Mouse (Mus musculus) CH12.LX (cell line): ENCODE measurements around the gene Zdhhc24. TPM values are rescaled to one million over a fixed set of nuclear protein-coding genes. Genes with fewer than 3 reads are reported as not detected.

Experiments
- DNase-seq: peaks from one replicate; pipeline ENCODE4 v3.0.0-alpha.2; 2013; ENCODE audit errors: extremely low read depth
- H3K27ac ChIP-seq: 2 replicates; pipeline ENCODE4 v1.5.1; 2012; ENCODE audit warnings: low read depth, mild to moderate bottlenecking, control low read depth, moderate library complexity; ENCODE audit not compliant: insufficient read depth
- H3K27me3 ChIP-seq: replicated peaks from 2 replicates; pipeline ENCODE3; 2012; ENCODE audit warnings: inconsistent platforms
- H3K36me3 ChIP-seq, 2 experiments: replicated peaks in 1 of 2; 2 replicates each; pipeline versions ENCODE3 to v1.6.1; 2012; ENCODE audit warnings: inconsistent platforms in 1 of 2, low read length in 1 of 2, mild to moderate bottlenecking in 1 of 2, mixed read lengths in 1 of 2, moderate library complexity in 1 of 2; ENCODE audit not compliant: control insufficient read depth in 1 of 2, insufficient read depth in 1 of 2
- H3K4me1 ChIP-seq, 2 experiments: 2 replicates each; pipeline ENCODE4 v1.6.1; 2012; ENCODE audit warnings: inconsistent platforms in 1 of 2, moderate library complexity in 1 of 2; ENCODE audit not compliant: insufficient read depth in 2 of 2, control insufficient read depth in 1 of 2
- H3K4me2 ChIP-seq: 2 replicates; pipeline ENCODE4 v1.6.1; 2012; ENCODE audit warnings: low read depth, mild to moderate bottlenecking, control low read depth; ENCODE audit not compliant: poor library complexity, insufficient read depth, severe bottlenecking
- H3K4me3 ChIP-seq, 3 experiments: fragments of 150-350 bp in 1 of 3; sonication (generic) in 1 of 3; replicated peaks in 1 of 3; 2 replicates each; pipeline versions ENCODE3 to v1.5.1; 2011 to 2012; ENCODE audit warnings: low read depth in 2 of 3, low read length in 2 of 3, mild to moderate bottlenecking in 2 of 3, moderate library complexity in 2 of 3, control low read depth in 1 of 3, improper control_type of control experiment in 1 of 3, inconsistent platforms in 1 of 3, mixed read lengths in 1 of 3; ENCODE audit not compliant: poor library complexity in 1 of 3
- H3K79me2 ChIP-seq: replicated peaks from 2 replicates; pipeline ENCODE4 v1.6.1; 2012; ENCODE audit warnings: mild to moderate bottlenecking, moderate library complexity; ENCODE audit not compliant: control insufficient read depth, poor library complexity, insufficient read depth, severe bottlenecking; ENCODE audit errors: extremely low read depth
- H3K9ac ChIP-seq: 2 replicates; pipeline ENCODE4 v1.6.1; 2012; ENCODE audit warnings: low read depth, mild to moderate bottlenecking, control low read depth, moderate library complexity; ENCODE audit not compliant: insufficient read depth
- H3K9me3 ChIP-seq: replicated peaks from 2 replicates; pipeline ENCODE3; 2012; ENCODE audit warnings: low read length, inconsistent platforms, mixed read lengths
- CHD1 ChIP-seq: IDR thresholded peaks from 2 replicates; pipeline ENCODE4 v1.6.1; 2012; ENCODE audit warnings: low read depth, low read length, improper control_type of control experiment, inconsistent platforms
- CHD2 ChIP-seq: IDR thresholded peaks from 2 replicates; pipeline ENCODE4 v1.6.1; 2011; ENCODE audit warnings: low read length, improper control_type of control experiment
- CTCF ChIP-seq, 2 experiments: IDR thresholded peaks in 1 of 2; conservative IDR thresholded peaks in 1 of 2; 2 replicates each; pipeline ENCODE4 v1.5.1; 2011 to 2012; ENCODE audit warnings: low read depth in 2 of 2, low read length in 2 of 2, improper control_type of control experiment in 1 of 2, inconsistent platforms in 1 of 2, mild to moderate bottlenecking in 1 of 2, moderate library complexity in 1 of 2
- E2F4 ChIP-seq: IDR thresholded peaks from 2 replicates; pipeline ENCODE4 v1.6.1; 2011; ENCODE audit warnings: low read depth, low read length, improper control_type of control experiment; ENCODE audit not compliant: insufficient replicate concordance
- ELF1 ChIP-seq: IDR thresholded peaks from 2 replicates; pipeline ENCODE4 v1.6.1; 2014; ENCODE audit warnings: low read depth, mild to moderate bottlenecking, inconsistent platforms, low read length, improper control_type of control experiment
- GABPA ChIP-seq: IDR thresholded peaks from 2 replicates; pipeline ENCODE4 v1.6.1; 2012; ENCODE audit warnings: low read depth, low read length, improper control_type of control experiment, inconsistent platforms; ENCODE audit not compliant: insufficient replicate concordance
- JUN ChIP-seq: IDR thresholded peaks from 2 replicates; pipeline ENCODE4 v1.6.1; 2011; ENCODE audit warnings: low read depth, mild to moderate bottlenecking, low read length, improper control_type of control experiment, moderate library complexity; ENCODE audit not compliant: insufficient read depth
- MAX ChIP-seq: IDR thresholded peaks from 2 replicates; pipeline ENCODE4 v1.6.1; 2011; ENCODE audit warnings: low read length, improper control_type of control experiment
- MEF2A ChIP-seq: IDR thresholded peaks from 2 replicates; pipeline ENCODE4 v1.6.1; 2014; ENCODE audit warnings: low read depth, mild to moderate bottlenecking, inconsistent platforms, low read length, improper control_type of control experiment, borderline replicate concordance
- MXI1 ChIP-seq: IDR thresholded peaks from 2 replicates; pipeline ENCODE4 v1.6.1; 2011; ENCODE audit warnings: mild to moderate bottlenecking, low read depth, low read length, improper control_type of control experiment
- MYC ChIP-seq: IDR thresholded peaks from 2 replicates; pipeline ENCODE4 v1.6.1; 2011; ENCODE audit warnings: low read depth, mild to moderate bottlenecking, improper control_type of control experiment, low read length
- NELFE ChIP-seq: IDR thresholded peaks from 2 replicates; pipeline ENCODE4 v1.6.1; 2011; ENCODE audit warnings: low read depth, low read length, improper control_type of control experiment
- NRF1 ChIP-seq: IDR thresholded peaks from 2 replicates; pipeline ENCODE4 v1.6.1; 2014; ENCODE audit warnings: low read depth, mild to moderate bottlenecking, inconsistent platforms, low read length, improper control_type of control experiment, moderate library complexity
- PAX5 ChIP-seq: IDR thresholded peaks from 2 replicates; pipeline ENCODE4 v1.6.1; 2012; ENCODE audit warnings: low read length, inconsistent platforms, mixed read lengths
- POLR2A ChIP-seq: IDR thresholded peaks from 2 replicates; pipeline ENCODE4 v1.6.1; 2011; ENCODE audit warnings: low read depth, mild to moderate bottlenecking, improper control_type of control experiment, low read length
- POLR2AphosphoS2 ChIP-seq: IDR thresholded peaks from 2 replicates; pipeline ENCODE4 v1.6.1; 2011; ENCODE audit warnings: low read depth, low read length, improper control_type of control experiment
- RCOR1 ChIP-seq: conservative IDR thresholded peaks from 2 replicates; pipeline ENCODE4 v1.6.1; 2012; ENCODE audit warnings: low read depth, mild to moderate bottlenecking, inconsistent platforms, low read length, improper control_type of control experiment
- TBP ChIP-seq: conservative IDR thresholded peaks from 2 replicates; pipeline ENCODE4 v1.6.1; 2011; ENCODE audit warnings: low read depth, low read length, improper control_type of control experiment
- TCF12 ChIP-seq: IDR thresholded peaks from 2 replicates; pipeline ENCODE4 v1.6.1; 2014; ENCODE audit warnings: low read depth, mild to moderate bottlenecking, inconsistent platforms, low read length, improper control_type of control experiment
- USF2 ChIP-seq: conservative IDR thresholded peaks from 2 replicates; pipeline ENCODE4 v1.6.1; 2011; ENCODE audit warnings: low read depth, low read length, improper control_type of control experiment
- dilution Hi-C: fragments of 300-500 bp; cut with MboI; formaldehyde crosslinking; loops from 2 replicates; pipeline ENCODE4 v1.14.3; 2020; ENCODE audit warnings: low sequenced_read_pairs; ENCODE audit not compliant: extremely low pct_unique_long_range_greater_than_20kb, extremely low pct_ligation_motif_present
- in situ Hi-C: fragments of 300-500 bp; cut with MboI; formaldehyde crosslinking; loops from 3 replicates; pipeline ENCODE4 v1.14.3; 2019; ENCODE audit warnings: low sequenced_read_pairs, low pct_ligation_motif_present, low pct_unique_long_range_greater_than_20kb, mixed read lengths
- polyA plus RNA-seq: library from polyadenylated mRNA; unstranded; fragments of >175 nt; gene quantifications from 2 replicates; pipeline ENCODE4 v1.2.1, GENCODE M21; 2012; ENCODE audit warnings: low read depth; ENCODE audit not compliant: insufficient read length
- total RNA-seq, 2 experiments: library from RNA; depleted of rRNA; stranded (reverse); fragments of 300-350 nt in 1 of 2; fragments of >200 nt in 1 of 2; gene quantifications; 2 replicates each; pipeline ENCODE4 v1.2.3; 2012 to 2014

The Zdhhc24 gene
- total and polyA plus RNA-seq, 3 experiments = 5.0 to 8.0 (median 5.0) TPM

DNA sequence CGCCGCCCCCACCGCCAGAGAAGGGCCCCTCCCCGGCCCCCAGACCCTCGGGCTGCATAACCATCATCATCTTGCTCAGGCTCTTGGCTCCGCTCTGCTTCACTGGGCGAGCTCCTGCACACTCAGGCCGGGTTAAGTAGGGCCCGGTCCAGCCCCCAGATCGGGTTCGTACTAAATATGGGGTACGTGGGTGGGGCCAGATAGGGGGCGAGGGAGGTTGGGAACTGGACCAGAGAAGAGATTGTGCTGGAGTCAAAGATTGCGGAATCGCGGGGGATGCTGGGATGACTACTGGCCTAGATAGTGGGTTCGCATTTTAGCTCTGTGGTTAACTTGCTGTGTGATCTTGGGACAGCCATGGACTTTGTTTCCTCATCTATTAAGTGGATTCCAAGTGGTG, 683 bp upstream of the Zdhhc24 start, which contains the start of gene Actn3:
TSS of gene Actn3 (minus strand) at position 125 of the 400 bp plus-strand sequence.
- Histone ChIP-seq H3K79me2 (no peaks in the 10 kb centered on the region; the same call in 1 of the 2 replicates), H3K36me3 (peaks cover 11 to 26% of the 10 kb centered on the region in 2 experiments), H3K27ac (no peak within 1 kb of the TSS), H3K9me3 (no peaks in the 10 kb centered on the region), H3K4me2 (peak within 1 kb of the TSS; percentile 69), H3K27me3 (peaks cover 38% of the 10 kb centered on the region), H3K9ac (peak within 1 kb of the TSS; percentile 57), H3K4me3 (peak within 1 kb of the TSS; percentile 84 to 97 (median 84)), H3K4me1 (peaks cover 19 to 40% of the 10 kb centered on the region in 2 experiments)
- no peak for DNase-seq
- dilution Hi-C loops = no loop called here
- TF ChIP-seq POLR2AphosphoS2 (no peak), GABPA (no peak), JUN (no peak), NELFE (no peak), ELF1 (no peak), E2F4 (no peak), CHD1 (no peak), TCF12 (no peak), MEF2A (no peak), CTCF (conservative IDR thresholded peaks at IDR 0.05 in 1 of 2, IDR thresholded peaks at IDR 0.05 in 1 of 2; ENCODE audit: low read depth in 2 of 2, low read length in 2 of 2) (no peak), USF2 (no peak), MAX (no peak), NRF1 (no peak), TBP (no peak)
- in situ Hi-C loops = no loop called here

DNA sequence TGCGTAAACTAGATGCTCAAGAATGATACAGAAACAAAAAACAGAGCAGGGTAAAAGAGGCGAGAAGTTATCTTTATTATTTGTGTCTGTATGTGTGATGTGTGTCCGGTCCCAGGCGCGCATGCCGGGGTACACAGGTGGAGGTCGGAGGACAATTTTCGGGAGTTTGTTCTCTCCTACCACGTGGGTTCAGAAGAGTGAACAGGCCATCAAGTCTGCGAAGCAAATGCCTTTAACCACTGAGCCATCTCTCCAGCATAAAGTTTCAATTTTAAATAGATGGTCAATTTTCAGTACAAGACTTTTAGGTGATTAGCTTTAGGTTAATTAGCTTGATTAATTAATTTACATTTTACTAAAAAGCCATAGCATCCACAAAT, 846 bp downstream of the Zdhhc24 start:
- dilution Hi-C loops (no loop called here), in situ Hi-C loops (no loop called here)
- Histone ChIP-seq H3K4me1 (peaks cover 19 to 40% of the 10 kb centered on the region in 2 experiments), H3K4me2 (peak overlapping the region; percentile 53), H3K27ac (no peak overlapping the region), H3K79me2 (no peaks in the 10 kb centered on the region; the same call in 1 of the 2 replicates), H3K36me3 (peaks cover 18 to 41% of the 10 kb centered on the region in 2 experiments), H3K27me3 (peaks cover 26% of the 10 kb centered on the region), H3K9me3 (no peaks in the 10 kb centered on the region), H3K4me3 (peak overlapping the region; percentile 84 to 97 (median 84)), H3K9ac (peak overlapping the region; percentile 57)
- DNase-seq = peak; percentile 14
- TF ChIP-seq CHD2 (no peak), USF2 (0 out of 2 replicates have a peak, but pooled peaks have one; percentile 14), RCOR1 (no peak), PAX5 (no peak), MYC (peak; percentile 72), MXI1 (peak; percentile 59), POLR2A (no peak), MAX (peak; percentile 86)
